Mouse (Mus musculus) stomach, embryonic 16.5 days (tissue): ENCODE data around the gene Gga2. TPM values are rescaled to one million over a fixed set of nuclear protein-coding genes. Genes with fewer than 3 reads are reported as not detected.
A peak's percentile ranks its signal among the peaks of the same experiment; 100 is the strongest.

Source experiments
- ATAC-seq: fragments of 200-750 bp; cut with Nextera tagmentation; 2 replicates; pipeline ENCODE4 v1.8.0; 2017; ENCODE audit warnings: moderate number of reproducible peaks, moderate TSS enrichment; ENCODE audit not compliant: insufficient read depth, low FRiP score
- H3K27ac ChIP-seq: fragments of 300-500 bp; sonication (generic); 2 replicates; pipeline ENCODE4 v1.5.1; 2014; ENCODE audit warnings: low read length
- H3K27me3 ChIP-seq: fragments of 300-500 bp; sonication (generic); 2 replicates; pipeline ENCODE4 v1.6.1; 2014; ENCODE audit warnings: low read length, control low read depth, mixed read lengths; ENCODE audit not compliant: control insufficient read depth, insufficient read depth
- H3K36me3 ChIP-seq: fragments of 300-500 bp; sonication (generic); 2 replicates; pipeline ENCODE4 v1.6.1; 2014; ENCODE audit warnings: low read length; ENCODE audit not compliant: control insufficient read depth, insufficient read depth
- H3K4me1 ChIP-seq: fragments of 300-500 bp; sonication (generic); 2 replicates; pipeline ENCODE4 v1.6.1; 2014; ENCODE audit warnings: low read length, control low read depth, mixed read lengths; ENCODE audit not compliant: control insufficient read depth, insufficient read depth
- H3K4me2 ChIP-seq: fragments of 300-500 bp; sonication (generic); 2 replicates; pipeline ENCODE4 v1.6.1; 2014; ENCODE audit warnings: low read depth, low read length, mixed read lengths
- H3K4me3 ChIP-seq: fragments of 300-500 bp; sonication (generic); replicated peaks from 2 replicates; pipeline ENCODE4 v1.5.1; 2014; ENCODE audit warnings: mild to moderate bottlenecking, low read length
- H3K9ac ChIP-seq: fragments of 300-500 bp; sonication (generic); 2 replicates; pipeline ENCODE4 v1.6.1; 2014; ENCODE audit warnings: low read length
- H3K9me3 ChIP-seq: fragments of 300-500 bp; sonication (generic); replicated peaks from 2 replicates; pipeline ENCODE4 v1.6.1; 2016; ENCODE audit warnings: low read length, control low read depth; ENCODE audit not compliant: control insufficient read depth
- WGBS: fragments of 180-500 bp; shearing (Covaris S2); extraction: QIAGEN DNeasy Blood & Tissue Kit; methylation state at CpG from one replicate; pipeline ENCODE4 v1.1.7; 2014; 5-methylcytosine and 5-hydroxymethylcytosine counted together
- polyA plus RNA-seq: library from polyadenylated mRNA; unstranded; fragments of >200 nt; fragmentation: Nextera tagmentation; extraction: Ambion mirVana; gene quantifications from 2 replicates; pipeline ENCODE4 v1.2.1, GENCODE M21; 2015

Gga2 gene
- polyA plus RNA-seq: 72.0 and 83.5 TPM in 2 replicates

DNA sequence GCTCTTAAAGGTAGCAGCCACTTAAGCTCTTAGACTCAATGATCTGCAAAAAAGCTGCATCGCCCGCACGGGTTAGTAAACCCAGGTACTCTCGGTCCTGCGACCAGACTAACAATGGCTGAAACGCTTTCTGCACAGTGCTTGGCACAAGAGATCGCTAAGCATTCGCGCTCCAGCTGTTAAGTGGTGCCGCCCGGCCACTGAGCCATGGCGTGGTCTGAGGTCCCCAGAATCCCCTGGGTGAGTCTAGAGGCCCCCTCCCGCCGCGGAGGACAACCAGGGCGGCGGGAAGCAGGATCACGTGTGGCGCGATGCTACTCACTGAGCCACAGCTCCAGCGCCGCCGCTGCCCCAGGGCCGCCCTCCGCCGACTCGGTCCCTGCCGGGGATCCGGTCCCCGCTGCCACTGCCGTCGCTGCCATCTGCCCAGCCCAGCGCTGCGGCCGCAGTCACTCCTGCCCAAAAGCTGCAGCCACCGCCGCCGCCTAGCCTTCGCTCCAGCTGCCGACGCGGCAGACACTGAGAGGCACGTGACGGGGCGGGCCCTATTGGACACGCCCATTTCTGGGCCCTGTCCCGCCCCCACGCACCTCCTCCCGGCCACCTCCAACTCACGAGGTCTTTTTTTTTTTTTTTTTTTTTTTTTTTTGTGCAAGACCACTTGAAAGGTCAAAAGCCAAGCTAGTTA, at the start of gene Gga2:
TSS of gene Gga2 (minus strand) at position 556 of the 688 bp plus-strand sequence.
- peak; percentile 89 for ATAC-seq
- Histone ChIP-seq H3K36me3 (no peaks in the 10 kb centered on the region), H3K4me3 (peak within 1 kb of the TSS; percentile 78), H3K4me1 (peaks cover 26% of the 10 kb centered on the region), H3K27ac (peak within 1 kb of the TSS; percentile 84), H3K27me3 (no peaks in the 10 kb centered on the region), H3K9me3 (no peaks in the 10 kb centered on the region), H3K4me2 (peak within 1 kb of the TSS; percentile 61), H3K9ac (peak within 1 kb of the TSS; percentile 86)
- under 1% methylated on average over 49 of the region's 50 CpGs for WGBS

DNA sequence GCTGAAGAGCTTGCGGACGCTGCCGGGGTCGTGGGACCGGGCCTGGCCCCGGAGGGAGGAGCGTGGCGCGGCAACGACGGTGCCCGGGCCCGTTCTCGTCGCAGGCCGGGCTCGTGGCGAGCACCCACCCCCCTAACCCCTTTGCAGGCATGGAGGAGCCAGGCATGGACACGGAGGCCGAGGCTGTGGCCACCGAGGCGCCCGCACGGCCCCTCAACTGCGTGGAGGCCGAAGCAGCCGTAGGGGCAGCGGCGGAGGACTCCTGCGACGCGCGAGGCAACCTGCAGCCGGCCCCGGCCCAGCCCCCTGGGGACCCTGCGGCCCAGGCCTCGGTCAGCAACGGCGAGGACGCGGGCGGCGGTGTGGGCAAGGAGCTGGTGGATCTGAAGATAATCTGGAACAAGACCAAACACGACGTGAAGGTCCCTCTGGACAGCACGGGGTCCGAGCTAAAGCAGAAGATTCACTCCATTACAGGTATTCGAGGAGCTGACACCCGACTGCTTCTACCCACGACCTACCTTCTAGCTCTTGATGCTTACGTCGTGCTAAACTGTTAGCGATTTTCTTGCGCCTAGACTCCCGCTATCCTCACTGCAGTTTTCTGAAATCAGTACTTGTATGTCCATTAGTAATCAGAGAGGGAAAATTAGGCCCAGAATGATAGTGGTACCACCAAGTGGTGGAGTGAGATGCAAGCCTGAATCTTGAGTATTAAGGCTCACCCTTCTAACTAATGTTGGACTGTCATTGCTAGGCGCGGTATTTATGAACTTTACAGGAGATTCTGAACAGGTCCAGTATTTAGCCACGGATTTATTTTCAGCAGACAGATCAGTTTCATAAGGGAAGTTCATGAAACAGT, 46.7 kb upstream of the Gga2 start:
- Histone ChIP-seq H3K9me3 (no peaks in the 10 kb centered on the region), H3K4me2 (peak overlapping the region; percentile 69)

DNA sequence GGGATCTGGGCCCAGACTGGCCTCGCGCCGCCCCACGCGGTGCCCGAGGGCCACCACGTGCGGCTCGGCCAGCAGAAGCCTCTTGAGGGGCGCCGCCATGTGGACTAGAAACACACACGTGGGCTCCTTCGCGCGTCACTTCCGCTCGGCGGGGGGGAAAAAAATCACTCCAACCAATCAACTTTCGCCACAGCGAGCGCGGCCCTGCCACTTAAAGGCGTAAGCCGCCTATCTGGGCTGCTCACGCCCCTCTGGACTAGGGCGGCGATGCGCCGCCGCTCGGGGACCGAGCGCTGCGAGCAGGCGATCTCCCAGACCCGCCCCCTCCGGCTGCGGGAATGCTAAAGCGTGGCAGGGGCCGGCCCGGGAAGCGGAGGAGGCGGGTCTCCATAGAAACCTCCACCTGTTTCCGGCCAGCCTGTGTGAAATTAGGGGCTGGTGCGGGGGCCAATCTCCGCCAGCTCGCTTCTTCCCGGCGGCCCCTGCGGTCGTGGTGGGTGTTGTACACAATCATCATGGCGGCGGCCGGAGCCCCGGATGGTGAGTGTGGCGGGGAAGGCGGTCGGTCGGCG, 46.0 kb upstream of the Gga2 start, which contains the start of the genes Ubfd1 and Ears2:
TSS of gene Ubfd1 (plus strand) at position 231 of the 572 bp plus-strand sequence.
TSS of gene Ears2 (minus strand) at position 319 of the 572 bp plus-strand sequence.
- WGBS: 0% methylated on average over 60 of the region's 60 CpGs
- H3K9ac ChIP-seq: peak within 1 kb of the TSS; percentile 95

More for the DNA sequence above, 46.7 kb upstream of the Gga2 start:
- Histone ChIP-seq H3K9ac (peak overlapping the region; percentile 95), H3K27ac (peak overlapping the region; percentile 96), H3K4me3 (peak overlapping the region; percentile 96), H3K27me3 (no peaks in the 10 kb centered on the region), H3K36me3 (0 out of 2 replicates have a peak, but pooled peaks cover 7% of the 10 kb centered on the region), H3K4me1 (peaks cover 23% of the 10 kb centered on the region)
- peak; percentile 14 for ATAC-seq
- under 1% methylated on average over 55 of the region's 58 CpGs for WGBS

DNA sequence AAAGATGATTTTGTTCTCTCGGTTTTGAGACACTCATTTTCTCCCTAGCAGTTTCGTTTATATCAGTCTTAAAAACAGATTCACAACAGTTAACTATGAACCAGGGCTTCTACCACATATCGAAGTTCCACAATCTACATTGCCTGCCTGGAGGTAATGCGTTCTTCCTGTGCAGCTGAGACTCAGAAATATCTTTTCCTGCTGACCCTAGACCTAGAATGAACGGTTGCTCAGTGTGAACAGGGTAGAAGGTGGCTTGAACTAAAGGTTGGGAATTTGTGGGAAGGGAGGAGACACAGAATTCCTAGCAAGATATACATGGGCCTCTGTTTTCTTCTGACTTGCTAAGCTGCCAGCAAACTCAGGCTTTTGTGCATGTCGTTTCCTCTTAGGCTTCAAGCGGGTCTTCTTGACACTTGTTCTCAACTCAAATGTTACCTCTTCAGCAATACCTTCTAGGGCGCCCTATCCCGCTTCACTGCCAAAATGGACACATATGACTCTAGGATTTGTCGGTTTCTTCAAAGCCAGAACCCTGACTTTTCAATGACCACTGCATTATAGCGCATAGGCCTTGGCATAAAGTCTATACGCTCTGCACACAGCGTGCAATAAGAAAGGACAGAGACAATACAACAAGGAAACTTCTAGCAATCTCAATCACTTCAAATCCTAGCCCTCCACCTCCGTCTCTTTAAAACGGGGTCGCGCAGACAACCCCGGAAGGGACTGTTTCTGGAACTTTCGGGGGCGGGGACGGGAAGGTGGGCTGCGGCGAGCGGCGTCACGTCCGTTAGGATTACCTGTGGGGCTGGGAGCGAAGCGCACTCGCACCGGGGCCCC, 45.3 kb upstream of the Gga2 start:
- Histone ChIP-seq H3K36me3 (no peaks in the 10 kb centered on the region), H3K4me1 (peaks cover 23% of the 10 kb centered on the region), H3K9me3 (no peaks in the 10 kb centered on the region), H3K27me3 (no peaks in the 10 kb centered on the region), H3K27ac (peak overlapping the region; percentile 96), H3K9ac (peak overlapping the region; percentile 95), H3K4me2 (peak overlapping the region; percentile 69), H3K4me3 (peak overlapping the region; percentile 96)
- WGBS: 12% methylated on average over 31 of the region's 31 CpGs
- no peak; the same call in 1 of the 2 replicates for ATAC-seq

More for the DNA sequence above, 46.0 kb upstream of the Gga2 start, which contains the start of the genes Ubfd1 and Ears2:
- Histone ChIP-seq H3K4me2 (peak within 1 kb of the TSS; percentile 69), H3K4me3 (peak within 1 kb of the TSS; percentile 96), H3K36me3 (0 out of 2 replicates have a peak, but pooled peaks cover 4% of the 10 kb centered on the region), H3K4me1 (peaks cover 23% of the 10 kb centered on the region), H3K27me3 (no peaks in the 10 kb centered on the region), H3K27ac (peak within 1 kb of the TSS; percentile 96), H3K9me3 (no peaks in the 10 kb centered on the region)
- peak; percentile 99 for ATAC-seq

DNA sequence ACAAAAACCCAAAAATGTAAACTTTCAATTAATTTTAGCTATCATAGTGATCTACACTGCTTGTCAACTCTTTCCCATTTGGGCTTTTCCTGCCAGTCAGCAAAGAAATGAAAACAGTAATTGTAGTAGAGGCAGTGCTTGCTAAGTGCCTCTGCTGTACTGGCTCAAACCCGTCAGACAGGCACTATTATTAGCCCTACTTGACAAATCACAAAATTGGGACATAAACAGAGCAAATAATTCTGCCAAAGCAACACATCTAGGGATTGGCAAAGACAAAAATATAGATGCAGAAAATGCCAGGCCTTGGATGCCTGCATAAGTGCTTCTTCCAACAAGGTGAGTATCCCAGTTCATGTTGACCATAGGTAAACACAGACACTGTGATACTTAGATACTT, 44.6 kb upstream of the Gga2 start:
- WGBS: 34% methylated on average over 1 of the region's 1 CpGs
- H3K4me1 ChIP-seq: peaks cover 23% of the 10 kb centered on the region
- peak overlapping the region; percentile 95; the same call in 1 of the 2 replicates for H3K9ac ChIP-seq
- 0 out of 2 replicates have a peak overlapping the region, but pooled peaks have one; percentile 96 for H3K27ac ChIP-seq
- peak overlapping the region; percentile 96 for H3K4me3 ChIP-seq
- no peak for ATAC-seq
- H3K9me3 ChIP-seq: no peaks in the 10 kb centered on the region
- no peaks in the 10 kb centered on the region; the same call in 1 of the 2 replicates for H3K36me3 ChIP-seq
- H3K27me3 ChIP-seq: no peaks in the 10 kb centered on the region
- H3K4me2 ChIP-seq: peak overlapping the region; percentile 69

DNA sequence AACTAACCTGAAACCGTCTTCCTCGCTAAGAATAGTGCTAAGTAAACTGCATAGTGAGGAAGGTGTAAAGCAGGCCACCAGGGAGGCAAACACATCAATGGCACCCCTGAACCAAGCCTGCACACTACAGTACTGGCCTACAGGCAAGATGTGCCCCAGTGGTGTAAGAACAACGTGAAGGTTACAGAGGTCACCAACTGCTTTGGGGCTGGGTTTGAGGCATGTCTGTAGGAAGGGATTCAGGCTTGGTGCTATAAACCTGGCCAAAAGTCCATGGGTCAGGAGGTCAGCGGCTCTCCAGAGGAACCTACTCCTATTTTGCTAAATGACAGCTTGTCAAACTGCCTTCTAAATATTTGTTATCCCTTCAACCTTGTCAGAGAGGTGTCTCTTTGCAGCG, 35.6 kb upstream of the Gga2 start:
- Histone ChIP-seq H3K36me3 (peaks cover 5% of the 10 kb centered on the region), H3K27me3 (no peaks in the 10 kb centered on the region), H3K9ac (no peak overlapping the region), H3K27ac (no peak overlapping the region), H3K4me2 (no peak overlapping the region), H3K4me1 (no peaks in the 10 kb centered on the region), H3K4me3 (no peak overlapping the region), H3K9me3 (no peaks in the 10 kb centered on the region)
- WGBS: 84% methylated on average over 5 of the region's 5 CpGs
- ATAC-seq: no peak

DNA sequence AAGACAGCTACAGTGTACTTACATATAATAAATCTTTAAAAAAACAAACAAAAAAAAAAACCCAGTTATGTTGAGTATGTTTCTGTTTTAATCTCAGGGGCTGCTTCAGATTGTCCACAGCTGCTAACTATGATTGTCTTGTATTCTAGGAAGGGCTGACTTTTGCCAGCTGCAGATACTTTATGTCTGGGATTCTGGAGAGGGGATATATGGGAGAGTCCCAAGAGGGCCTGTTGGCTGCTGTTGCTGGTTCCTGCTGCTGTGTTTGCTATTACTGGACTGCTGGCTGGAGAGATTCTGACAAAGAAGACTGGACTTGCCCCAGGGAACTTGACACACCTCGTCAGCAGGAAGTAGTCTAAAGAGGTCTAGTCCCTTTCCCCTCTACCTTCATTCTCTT, 29.8 kb upstream of the Gga2 start:
- WGBS: 76% methylated on average over 1 of the region's 1 CpGs
- Histone ChIP-seq H3K27ac (no peak overlapping the region), H3K4me1 (no peaks in the 10 kb centered on the region), H3K36me3 (peaks cover 10% of the 10 kb centered on the region; the same call in 1 of the 2 replicates), H3K9ac (no peak overlapping the region), H3K4me2 (no peak overlapping the region), H3K4me3 (no peak overlapping the region), H3K27me3 (no peaks in the 10 kb centered on the region), H3K9me3 (no peaks in the 10 kb centered on the region)
- no peak for ATAC-seq

DNA sequence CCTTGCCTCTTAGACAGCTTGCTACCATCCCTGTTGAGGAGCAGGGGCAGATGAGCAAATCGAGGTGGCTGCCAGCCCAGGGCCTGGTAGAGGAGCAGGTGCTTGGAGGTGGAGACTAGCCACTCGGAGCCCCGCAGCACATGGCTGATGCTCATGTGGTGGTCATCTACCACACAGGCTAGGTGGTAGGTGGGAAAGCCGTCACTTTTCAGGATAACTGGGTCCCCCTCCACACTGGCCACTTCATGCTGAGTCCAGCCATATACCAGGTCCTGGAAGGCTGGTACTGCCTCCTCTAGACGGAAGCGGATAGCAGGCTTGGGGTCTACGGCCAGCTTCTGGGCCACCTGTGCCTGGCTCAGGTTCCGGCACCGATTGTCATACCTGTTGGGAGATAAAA, 27.2 kb upstream of the Gga2 start:
- 91% methylated on average over 9 of the region's 9 CpGs for WGBS
- H3K4me3 ChIP-seq: no peak overlapping the region
- no peaks in the 10 kb centered on the region for H3K9me3 ChIP-seq

More for the DNA sequence above, 27.2 kb upstream of the Gga2 start:
- no peaks in the 10 kb centered on the region for H3K4me1 ChIP-seq
- H3K36me3 ChIP-seq: peaks cover 10% of the 10 kb centered on the region; the same call in 1 of the 2 replicates
- H3K9ac ChIP-seq: no peak overlapping the region
- no peak for ATAC-seq
- H3K27me3 ChIP-seq: no peaks in the 10 kb centered on the region
- no peak overlapping the region for H3K4me2 ChIP-seq
- H3K27ac ChIP-seq: no peak overlapping the region
